Mouse (Mus musculus) MEL (cell line): ENCODE measurements around the gene Acta2. TPM values are rescaled to one million over a fixed set of nuclear protein-coding genes. Genes with fewer than 3 reads are reported as not detected.

Source experiments
- DNase-seq: peaks from one replicate; pipeline ENCODE4 v3.0.0; 2011; ENCODE audit warnings: low read depth, low spot score
- H3K27ac ChIP-seq: 2 replicates; pipeline ENCODE4 v1.5.1; 2012; ENCODE audit warnings: low read depth, mild to moderate bottlenecking, control low read depth, low read length, moderate library complexity; ENCODE audit not compliant: control insufficient read depth
- H3K27me3 ChIP-seq, 2 experiments: fragments of 150-350 bp in 1 of 2; sonication (generic) in 1 of 2; 2 replicates each; pipeline ENCODE4 v1.6.1; 2012; ENCODE audit warnings: low read length in 2 of 2, mild to moderate bottlenecking in 2 of 2, improper control_type of control experiment in 1 of 2, moderate library complexity in 1 of 2; ENCODE audit not compliant: insufficient read depth in 2 of 2, control insufficient read depth in 1 of 2
- H3K36me3 ChIP-seq, 2 experiments: 2 replicates each; pipeline ENCODE4 v1.6.1; 2012 to 2014; ENCODE audit warnings: low read length in 2 of 2, improper control_type of control experiment in 1 of 2, inconsistent platforms in 1 of 2, mild to moderate bottlenecking in 1 of 2; ENCODE audit not compliant: insufficient read depth in 2 of 2, control insufficient read depth in 1 of 2
- H3K4me1 ChIP-seq, 2 experiments: fragments of 150-350 bp in 1 of 2; sonication (generic) in 1 of 2; 2 replicates each; pipeline ENCODE4 v1.6.1; 2012; ENCODE audit warnings: low read length in 2 of 2, improper control_type of control experiment in 1 of 2, mild to moderate bottlenecking in 1 of 2; ENCODE audit not compliant: insufficient read depth in 2 of 2, control insufficient read depth in 1 of 2
- H3K4me3 ChIP-seq, 2 experiments: fragments of 150-350 bp in 1 of 2; sonication (generic) in 1 of 2; 2 replicates each; pipeline ENCODE4 v1.5.1; 2012; ENCODE audit warnings: low read depth in 2 of 2, low read length in 2 of 2, mild to moderate bottlenecking in 2 of 2, moderate library complexity in 2 of 2, control low read depth in 1 of 2, improper control_type of control experiment in 1 of 2; ENCODE audit not compliant: control insufficient read depth in 1 of 2, insufficient read depth in 1 of 2
- H3K79me2 ChIP-seq: 2 replicates; pipeline ENCODE4 v1.6.1; 2012; ENCODE audit warnings: mild to moderate bottlenecking, low read length, moderate library complexity; ENCODE audit not compliant: control insufficient read depth, poor library complexity, insufficient read depth
- H3K9ac ChIP-seq: 2 replicates; pipeline ENCODE4 v1.6.1; 2012; ENCODE audit warnings: low read depth, mild to moderate bottlenecking, control low read depth, low read length, moderate library complexity; ENCODE audit not compliant: control insufficient read depth, poor library complexity, severe bottlenecking
- H3K9me3 ChIP-seq: fragments of 150-350 bp; sonication (generic); replicated peaks from 2 replicates; pipeline ENCODE4 v1.6.1; 2012; ENCODE audit warnings: mild to moderate bottlenecking, low read length, improper control_type of control experiment, moderate library complexity; ENCODE audit not compliant: insufficient read depth
- CHD1 ChIP-seq: IDR thresholded peaks from 2 replicates; pipeline ENCODE4 v1.6.1; 2012; ENCODE audit warnings: low read depth, mild to moderate bottlenecking, inconsistent platforms, low read length, improper control_type of control experiment
- CTCF ChIP-seq, 3 experiments: IDR thresholded peaks in 2 of 3; conservative IDR thresholded peaks in 1 of 3; 2 replicates each; pipeline ENCODE4 v1.5.1; 2011 to 2012; ENCODE audit warnings: low read length in 3 of 3, low read depth in 2 of 3, mild to moderate bottlenecking in 2 of 3, improper control_type of control experiment in 1 of 3, inconsistent platforms in 1 of 3, mixed read lengths in 1 of 3, moderate library complexity in 1 of 3; ENCODE audit not compliant: control insufficient read depth in 1 of 3, insufficient read depth in 1 of 3, poor library complexity in 1 of 3, severe bottlenecking in 1 of 3
- GABPA ChIP-seq: IDR thresholded peaks from 2 replicates; pipeline ENCODE4 v1.6.1; 2012; ENCODE audit warnings: low read depth, mild to moderate bottlenecking, inconsistent platforms, low read length, improper control_type of control experiment, moderate library complexity
- GATA1 ChIP-seq: IDR thresholded peaks from 2 replicates; pipeline ENCODE4 v1.6.1; 2011; ENCODE audit warnings: low read depth, low read length, improper control_type of control experiment
- HCFC1 ChIP-seq: IDR thresholded peaks from 2 replicates; pipeline ENCODE4 v1.6.1; 2012; ENCODE audit warnings: low read depth, mild to moderate bottlenecking, inconsistent platforms, low read length, improper control_type of control experiment, moderate library complexity
- JUND ChIP-seq: IDR thresholded peaks from 2 replicates; pipeline ENCODE4 v1.6.1; 2011; ENCODE audit warnings: low read depth, mild to moderate bottlenecking, improper control_type of control experiment, low read length
- KAT2A ChIP-seq: conservative IDR thresholded peaks from 2 replicates; pipeline ENCODE4 v1.6.1; 2012; ENCODE audit warnings: low read depth, low read length, improper control_type of control experiment, inconsistent platforms
- MXI1 ChIP-seq: IDR thresholded peaks from 2 replicates; pipeline ENCODE4 v1.6.1; 2011; ENCODE audit warnings: mild to moderate bottlenecking, low read depth, low read length, improper control_type of control experiment
- NRF1 ChIP-seq: IDR thresholded peaks from 2 replicates; pipeline ENCODE4 v1.6.1; 2014; ENCODE audit warnings: low read depth, mild to moderate bottlenecking, inconsistent platforms, low read length, improper control_type of control experiment, moderate library complexity; ENCODE audit not compliant: poor library complexity, insufficient read depth, severe bottlenecking
- POLR2A ChIP-seq, 2 experiments: IDR thresholded peaks; 2 replicates each; pipeline ENCODE4 v1.6.1; 2011 to 2012; ENCODE audit warnings: low read length in 2 of 2, mild to moderate bottlenecking in 2 of 2, control low read depth in 1 of 2, improper control_type of control experiment in 1 of 2, low read depth in 1 of 2, moderate library complexity in 1 of 2; ENCODE audit not compliant: control insufficient read depth in 1 of 2, insufficient read depth in 1 of 2, poor library complexity in 1 of 2
- POLR2AphosphoS2 ChIP-seq: IDR thresholded peaks from 2 replicates; pipeline ENCODE4 v1.6.1; 2011; ENCODE audit warnings: low read length, improper control_type of control experiment
- POLR2AphosphoS5 ChIP-seq: IDR thresholded peaks from 2 replicates; pipeline ENCODE4 v1.6.1; 2012; ENCODE audit warnings: low read depth, borderline replicate concordance, mild to moderate bottlenecking, inconsistent platforms, low read length, moderate library complexity, mixed read lengths
- RCOR1 ChIP-seq: IDR thresholded peaks from 2 replicates; pipeline ENCODE4 v1.6.1; 2012; ENCODE audit warnings: low read depth, mild to moderate bottlenecking, inconsistent platforms, low read length, improper control_type of control experiment
- SIN3A ChIP-seq: IDR thresholded peaks from 2 replicates; pipeline ENCODE4 v1.6.1; 2012; ENCODE audit warnings: low read length, improper control_type of control experiment, inconsistent platforms
- USF2 ChIP-seq, 2 experiments: IDR thresholded peaks; 2 replicates each; pipeline ENCODE4 v1.6.1; 2011 to 2012; ENCODE audit warnings: improper control_type of control experiment in 2 of 2, low read length in 2 of 2, borderline replicate concordance in 1 of 2, inconsistent platforms in 1 of 2, low read depth in 1 of 2, mild to moderate bottlenecking in 1 of 2; ENCODE audit not compliant: insufficient read depth in 1 of 2
- ZC3H11A ChIP-seq: IDR thresholded peaks from 2 replicates; pipeline ENCODE4 v1.6.1; 2012; ENCODE audit warnings: low read depth, mild to moderate bottlenecking, inconsistent platforms, low read length, improper control_type of control experiment
- ZMIZ1 ChIP-seq: IDR thresholded peaks from 2 replicates; pipeline ENCODE4 v1.6.1; 2012; ENCODE audit warnings: low read depth, mild to moderate bottlenecking, inconsistent platforms, low read length, improper control_type of control experiment, moderate library complexity
- ZNF384 ChIP-seq: IDR thresholded peaks from 2 replicates; pipeline ENCODE4 v1.6.1; 2012; ENCODE audit warnings: low read depth, mild to moderate bottlenecking, inconsistent platforms, low read length, improper control_type of control experiment
- polyA plus RNA-seq, 2 experiments: library from polyadenylated mRNA; stranded (reverse) in 1 of 2; unstranded in 1 of 2; fragments of >175 nt in 1 of 2; fragments of >200 nt in 1 of 2; gene quantifications; 2 replicates each; pipeline versions ENCODE4 v1.2.1 to v1.2.4; 2012; ENCODE audit warnings: low replicate concordance in 2 of 2, low read depth in 1 of 2; ENCODE audit not compliant: insufficient read length in 2 of 2, insufficient read depth in 1 of 2, missing spikeins in 1 of 2
- total RNA-seq: library from RNA; depleted of rRNA; stranded (reverse); fragments of 300-350 nt; gene quantifications from 2 replicates; pipeline ENCODE4 v1.2.3, GENCODE M21; 2012

Gene Acta2
- total and polyA plus RNA-seq, 3 experiments: not detected

- no peak for TF ChIP-seq JUND
- no peak for TF ChIP-seq NRF1
- Histone ChIP-seq H3K36me3 (no peaks in the 10 kb centered on the region), H3K9ac (no peak overlapping the region), H3K4me1 (no peaks in the 10 kb centered on the region), H3K79me2 (no peaks in the 10 kb centered on the region), H3K9me3 (no peaks in the 10 kb centered on the region), H3K27me3 (no peaks in the 10 kb centered on the region), H3K4me3 (no peak overlapping the region), H3K27ac (no peak overlapping the region)
- DNase-seq: no peak
These were observed 43.1 kb upstream of the Acta2 start for GRCm38 (mm10) chr19:34298531-34298930.

- Histone ChIP-seq H3K79me2 (no peaks in the 10 kb centered on the region), H3K4me1 (no peaks in the 10 kb centered on the region), H3K9me3 (no peaks in the 10 kb centered on the region), H3K36me3 (no peaks in the 10 kb centered on the region), H3K27ac (no peak overlapping the region), H3K27me3 (no peaks in the 10 kb centered on the region), H3K4me3 (no peak overlapping the region), H3K9ac (no peak overlapping the region)
- no peak for TF ChIP-seq CTCF (IDR thresholded peaks at IDR 0.05 in 2 of 3, conservative IDR thresholded peaks at IDR 0.05 in 1 of 3; ENCODE audit: control insufficient read depth in 1 of 3, insufficient read depth in 1 of 3, low read depth in 2 of 3, low read length in 3 of 3, poor library complexity in 1 of 3, severe bottlenecking in 1 of 3)
- no peak for DNase-seq
These were observed 40.1 kb upstream of the Acta2 start for GRCm38 (mm10) chr19:34295442-34295841.

GRCm38 (mm10) chr19:34293376-34293947 lies 38.1 kb upstream of the Acta2 start:
- Histone ChIP-seq H3K27me3 (no peaks in the 10 kb centered on the region), H3K36me3 (no peaks in the 10 kb centered on the region), H3K9ac (no peak overlapping the region), H3K27ac (no peak overlapping the region), H3K4me3 (no peak overlapping the region), H3K4me1 (no peaks in the 10 kb centered on the region), H3K9me3 (no peaks in the 10 kb centered on the region), H3K79me2 (no peaks in the 10 kb centered on the region)
- TF ChIP-seq POLR2AphosphoS2: no peak
- no peak for TF ChIP-seq GABPA
- TF ChIP-seq NRF1: no peak
- no peak for TF ChIP-seq ZNF384
- no peak for TF ChIP-seq ZMIZ1
- no peak for TF ChIP-seq USF2 (IDR thresholded peaks at IDR 0.05; ENCODE audit: borderline replicate concordance in 1 of 2, insufficient read depth in 1 of 2, low read depth in 1 of 2, low read length in 2 of 2)
- no peak for TF ChIP-seq MXI1
- no peak for TF ChIP-seq POLR2AphosphoS5
- no peak for TF ChIP-seq SIN3A
- no peak for TF ChIP-seq POLR2A (IDR thresholded peaks at IDR 0.05; ENCODE audit: control insufficient read depth in 1 of 2, insufficient read depth in 1 of 2, low read depth in 1 of 2, low read length in 2 of 2, poor library complexity in 1 of 2)
- TF ChIP-seq CHD1: no peak
- TF ChIP-seq HCFC1: no peak
- no peak for TF ChIP-seq KAT2A
- no peak for TF ChIP-seq ZC3H11A
- no peak for TF ChIP-seq RCOR1
- TF ChIP-seq GATA1: no peak
- TF ChIP-seq, all 39 proteins: peak for 0
- no peak for DNase-seq
